Mouse (Mus musculus): ENCODE measurements at regions not wholly inside any gene's neighbourhood (a gene's known extent, or its start where the extent isn't known, plus 50 kb on each side); places are given as distances from the start of the nearest gene placed in this dataset.

- H3K4me1 ChIP-seq (replicated peaks): no peaks in the 10 kb centered on the region
- no peak overlapping the region for H3K9ac ChIP-seq
- H3K36me3 ChIP-seq: no peaks in the 10 kb centered on the region
- no peak overlapping the region for H3K27ac ChIP-seq (replicated peaks)
- no peak overlapping the region for H3K4me3 ChIP-seq
- no peak overlapping the region for H3K4me2 ChIP-seq
- no peak for ATAC-seq (ENCODE audit: low FRiP score, low read depth)
- no peaks in the 10 kb centered on the region for H3K9me3 ChIP-seq
- no peaks in the 10 kb centered on the region for H3K27me3 ChIP-seq
- 75% methylated on average over 7 of the region's 7 CpGs for WGBS
These were observed 416.0 kb upstream of the Nudt12 start for GRCm38 (mm10) chr17:59429189-59429588.

- no peak for ATAC-seq (ENCODE audit: low FRiP score, low read depth)
- no peaks in the 10 kb centered on the region for H3K36me3 ChIP-seq
- H3K27me3 ChIP-seq: no peaks in the 10 kb centered on the region
- H3K4me1 ChIP-seq (replicated peaks): no peaks in the 10 kb centered on the region
- H3K27ac ChIP-seq (replicated peaks): no peak overlapping the region; the same call in 1 of the 2 replicates
- 62% methylated on average over 14 of the region's 14 CpGs for WGBS
- H3K4me2 ChIP-seq: peak overlapping the region; percentile 32
- H3K4me3 ChIP-seq: peak overlapping the region; percentile 15; the same call in 1 of the 2 replicates
- no peak overlapping the region for H3K9ac ChIP-seq
- no peaks in the 10 kb centered on the region for H3K9me3 ChIP-seq
These were observed 408.3 kb upstream of the Nudt12 start for GRCm38 (mm10) chr17:59421489-59421888.

GRCm38 (mm10) chr17:59409315-59409714 is 396.1 kb upstream of the Nudt12 start:
- 87% methylated on average over 2 of the region's 2 CpGs for WGBS
- Histone ChIP-seq H3K9ac (no peak overlapping the region), H3K27ac (replicated peaks) (no peak overlapping the region), H3K4me1 (replicated peaks) (no peaks in the 10 kb centered on the region), H3K4me2 (no peak overlapping the region), H3K4me3 (no peak overlapping the region), H3K9me3 (no peaks in the 10 kb centered on the region), H3K27me3 (no peaks in the 10 kb centered on the region), H3K36me3 (no peaks in the 10 kb centered on the region)
- no peak for ATAC-seq (ENCODE audit: low FRiP score, low read depth)

GRCm38 (mm10) chr17:59404525-59404924 is 391.4 kb upstream of the Nudt12 start:
- no peaks in the 10 kb centered on the region for H3K27me3 ChIP-seq
- no peak for ATAC-seq (ENCODE audit: low FRiP score, low read depth)
- no peaks in the 10 kb centered on the region for H3K4me1 ChIP-seq (replicated peaks)
- no peaks in the 10 kb centered on the region for H3K9me3 ChIP-seq
- H3K4me3 ChIP-seq: no peak overlapping the region
- WGBS: 93% methylated on average over 1 of the region's 1 CpGs
- no peaks in the 10 kb centered on the region for H3K36me3 ChIP-seq
- H3K4me2 ChIP-seq: no peak overlapping the region
- H3K27ac ChIP-seq (replicated peaks): no peak overlapping the region
- H3K9ac ChIP-seq: no peak overlapping the region

DNA sequence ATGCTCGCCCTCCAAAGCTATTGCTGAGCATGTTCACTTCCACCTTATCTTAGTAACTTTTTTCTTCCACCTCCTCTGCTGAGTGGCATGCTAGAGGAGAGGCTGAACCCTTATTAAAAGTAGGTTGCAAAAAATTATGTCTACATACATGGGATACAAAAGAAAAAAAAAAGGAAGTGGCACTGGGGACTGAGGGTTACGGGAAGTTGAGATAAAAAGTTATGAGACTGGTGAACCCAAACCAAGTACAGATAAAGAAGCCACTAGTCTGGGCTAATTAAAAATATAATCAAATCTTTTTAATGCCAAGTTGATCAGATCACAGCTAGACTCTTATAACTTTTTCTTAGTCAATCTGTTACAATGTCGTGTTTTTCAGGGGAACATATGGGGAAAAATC is 384.2 kb upstream of the Nudt12 start:
- Histone ChIP-seq H3K4me3 (no peak overlapping the region), H3K9ac (no peak overlapping the region), H3K27me3 (no peaks in the 10 kb centered on the region), H3K27ac (replicated peaks) (no peak overlapping the region), H3K4me1 (replicated peaks) (no peaks in the 10 kb centered on the region), H3K9me3 (no peaks in the 10 kb centered on the region), H3K36me3 (no peaks in the 10 kb centered on the region), H3K4me2 (no peak overlapping the region)
- 96% methylated on average over 3 of the region's 3 CpGs for WGBS
- no peak for ATAC-seq (ENCODE audit: low FRiP score, low read depth)

- H3K9me3 ChIP-seq: no peaks in the 10 kb centered on the region
- ATAC-seq (ENCODE audit: low FRiP score, low read depth): no peak
- no peaks in the 10 kb centered on the region for H3K36me3 ChIP-seq
- H3K4me1 ChIP-seq (replicated peaks): no peaks in the 10 kb centered on the region
- H3K27ac ChIP-seq (replicated peaks): no peak overlapping the region
- H3K27me3 ChIP-seq: no peaks in the 10 kb centered on the region
- 88% methylated on average over 5 of the region's 5 CpGs for WGBS
- H3K4me2 ChIP-seq: no peak overlapping the region
- H3K9ac ChIP-seq: no peak overlapping the region
- no peak overlapping the region for H3K4me3 ChIP-seq
These were observed 369.9 kb upstream of the Nudt12 start for GRCm38 (mm10) chr17:59383107-59383438.

DNA sequence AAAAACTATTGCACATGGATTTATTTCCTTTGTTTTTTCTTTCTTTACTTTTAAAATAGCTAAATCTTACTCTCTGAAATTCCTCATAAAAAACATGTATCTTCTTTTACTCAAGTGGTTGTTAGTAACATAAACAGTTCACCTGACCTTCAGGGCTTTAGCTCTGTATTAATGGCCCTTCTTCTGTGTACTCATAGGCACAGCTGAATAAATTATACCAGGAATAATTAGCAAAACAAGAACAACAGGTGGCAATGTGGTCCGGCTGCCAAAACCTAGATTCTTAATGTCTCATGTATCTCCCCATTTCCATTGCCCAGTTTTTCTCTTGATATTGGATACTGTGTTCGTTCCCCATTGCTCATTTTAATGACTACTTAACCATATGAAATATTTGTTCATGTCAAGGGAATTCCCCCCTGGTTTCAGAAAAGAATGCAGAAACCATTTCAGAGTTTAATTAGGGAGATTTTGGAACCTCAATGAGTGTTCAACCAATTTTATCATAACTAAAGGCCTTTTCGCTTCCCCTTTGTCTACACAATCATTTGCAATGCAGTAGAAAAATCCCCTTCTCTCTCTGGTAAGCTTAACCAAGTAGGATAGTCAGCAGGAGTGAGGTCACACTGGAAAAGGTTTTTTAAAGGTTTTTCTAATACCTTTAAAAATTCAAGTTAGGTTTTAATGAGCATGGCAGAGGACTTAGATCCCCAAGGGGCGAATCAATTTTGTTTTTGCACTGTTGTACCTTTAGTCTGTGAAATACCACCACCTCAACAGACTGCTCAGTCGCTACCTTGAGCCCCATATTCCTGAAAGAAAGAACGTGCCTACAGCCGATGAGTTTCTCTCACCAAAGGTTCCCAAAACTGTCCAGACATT is 369.3 kb upstream of the Nudt12 start:
- Histone ChIP-seq H3K36me3 (no peaks in the 10 kb centered on the region), H3K4me3 (no peak overlapping the region), H3K4me2 (no peak overlapping the region), H3K9ac (no peak overlapping the region), H3K9me3 (no peaks in the 10 kb centered on the region), H3K4me1 (replicated peaks) (no peaks in the 10 kb centered on the region), H3K27ac (replicated peaks) (no peak overlapping the region), H3K27me3 (no peaks in the 10 kb centered on the region)
- ATAC-seq (ENCODE audit: low FRiP score, low read depth): no peak
- WGBS: 72% methylated on average over 7 of the region's 7 CpGs

- Histone ChIP-seq H3K4me2 (no peak overlapping the region), H3K4me3 (no peak overlapping the region), H3K9ac (no peak overlapping the region), H3K9me3 (no peaks in the 10 kb centered on the region), H3K27ac (replicated peaks) (no peak overlapping the region), H3K27me3 (no peaks in the 10 kb centered on the region), H3K4me1 (replicated peaks) (no peaks in the 10 kb centered on the region; the same call in 1 of the 2 replicates), H3K36me3 (no peaks in the 10 kb centered on the region)
- no peak for ATAC-seq (ENCODE audit: low FRiP score, low read depth)
- 62% methylated on average over 7 of the region's 7 CpGs for WGBS
These were observed 360.4 kb upstream of the Nudt12 start for GRCm38 (mm10) chr17:59373505-59374106.

DNA sequence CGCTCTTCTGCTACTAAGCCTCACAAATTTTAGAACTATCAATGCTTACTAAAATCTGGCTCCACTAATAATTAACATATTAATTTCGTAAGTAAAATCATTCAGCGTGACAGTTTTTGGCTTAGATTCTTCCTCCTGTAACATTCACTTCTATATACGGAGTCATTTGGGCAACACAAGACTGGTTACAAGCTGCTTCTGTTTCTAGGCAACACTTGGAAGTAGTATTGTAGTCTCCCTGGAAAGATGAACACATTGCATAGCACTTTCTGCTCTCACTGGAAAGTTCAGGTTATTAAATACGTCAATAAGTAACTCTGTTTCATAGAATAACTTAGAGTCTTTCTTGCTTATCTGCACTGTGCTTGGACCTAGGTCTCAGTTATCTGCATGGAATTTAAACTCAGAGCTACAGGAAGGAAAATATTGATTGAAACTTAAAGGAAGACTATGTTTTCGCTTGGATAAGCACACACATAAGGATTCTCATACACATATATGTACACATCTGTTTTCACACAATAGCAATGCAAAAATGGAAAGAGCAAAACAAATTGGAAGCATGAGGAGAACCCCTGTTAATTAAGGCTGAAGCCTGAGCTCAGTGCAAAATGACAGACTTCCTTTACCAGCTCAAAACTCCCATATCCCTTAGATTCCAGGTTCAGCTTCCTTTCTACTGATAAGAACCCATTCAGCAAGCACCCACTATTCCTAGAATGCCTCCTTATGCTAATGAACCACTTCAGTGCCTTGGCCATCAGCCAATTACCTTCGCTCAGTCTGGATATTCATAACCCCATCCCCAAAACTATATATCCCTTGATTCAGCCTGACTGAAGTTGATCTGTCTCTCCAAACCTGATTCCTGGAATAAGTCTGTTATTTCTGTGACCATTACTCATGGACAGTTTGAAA is 356.7 kb upstream of the Nudt12 start:
- Histone ChIP-seq H3K4me2 (no peak overlapping the region), H3K4me1 (replicated peaks) (no peaks in the 10 kb centered on the region; the same call in 1 of the 2 replicates), H3K27ac (replicated peaks) (no peak overlapping the region), H3K9me3 (no peaks in the 10 kb centered on the region), H3K9ac (no peak overlapping the region), H3K36me3 (no peaks in the 10 kb centered on the region), H3K4me3 (no peak overlapping the region), H3K27me3 (no peaks in the 10 kb centered on the region)
- no peak for ATAC-seq (ENCODE audit: low FRiP score, low read depth)
- WGBS: 71% methylated on average over 7 of the region's 7 CpGs

- H3K27ac ChIP-seq (replicated peaks): no peak overlapping the region
- no peaks in the 10 kb centered on the region for H3K36me3 ChIP-seq
- no peaks in the 10 kb centered on the region for H3K9me3 ChIP-seq
- H3K27me3 ChIP-seq: no peaks in the 10 kb centered on the region
- no peak overlapping the region for H3K4me2 ChIP-seq
- WGBS: 57% methylated on average over 2 of the region's 2 CpGs
- ATAC-seq (ENCODE audit: low FRiP score, low read depth): no peak
- H3K4me3 ChIP-seq: no peak overlapping the region
- H3K9ac ChIP-seq: no peak overlapping the region
- no peaks in the 10 kb centered on the region for H3K4me1 ChIP-seq (replicated peaks)
These were observed 352.2 kb upstream of the Nudt12 start for GRCm38 (mm10) chr17:59365340-59365739.

- H3K36me3 ChIP-seq: no peaks in the 10 kb centered on the region
- H3K4me2 ChIP-seq: peak overlapping the region; percentile 31; the same call in 1 of the 2 replicates
- no peaks in the 10 kb centered on the region for H3K9me3 ChIP-seq
- H3K9ac ChIP-seq: no peak overlapping the region
- H3K4me1 ChIP-seq (replicated peaks): no peaks in the 10 kb centered on the region
- no peak overlapping the region for H3K4me3 ChIP-seq
- ATAC-seq (ENCODE audit: low FRiP score, low read depth): no peak
- 30% methylated on average over 7 of the region's 7 CpGs for WGBS
- H3K27ac ChIP-seq (replicated peaks): no peak overlapping the region
- H3K27me3 ChIP-seq: no peaks in the 10 kb centered on the region
These were observed 348.9 kb upstream of the Nudt12 start for GRCm38 (mm10) chr17:59362110-59362509.

DNA sequence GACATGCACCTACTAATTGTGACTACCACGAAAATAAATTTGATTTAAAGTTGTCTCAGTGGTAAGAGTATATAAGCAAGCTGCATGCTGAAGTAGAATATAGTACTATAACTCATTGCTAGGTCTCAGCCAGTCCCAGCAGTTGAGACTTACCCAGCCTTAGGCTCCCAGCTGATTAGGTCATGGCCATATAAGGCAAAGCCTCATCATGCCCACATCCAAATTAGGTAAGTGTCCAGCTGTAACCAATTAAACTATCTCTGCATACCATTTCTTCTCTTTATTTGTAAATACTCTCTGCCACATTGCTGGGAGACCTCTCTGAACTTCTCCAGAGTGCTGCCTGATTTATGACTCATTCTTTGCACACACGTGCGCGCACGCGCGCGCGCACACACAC is 347.9 kb upstream of the Nudt12 start:
- no peaks in the 10 kb centered on the region for H3K9me3 ChIP-seq
- H3K27me3 ChIP-seq: no peaks in the 10 kb centered on the region
- no peak overlapping the region for H3K4me2 ChIP-seq
- no peak for ATAC-seq (ENCODE audit: low FRiP score, low read depth)
- H3K4me1 ChIP-seq (replicated peaks): no peaks in the 10 kb centered on the region
- H3K27ac ChIP-seq (replicated peaks): no peak overlapping the region
- no peak overlapping the region for H3K9ac ChIP-seq
- 92% methylated on average over 9 of the region's 9 CpGs for WGBS
- H3K36me3 ChIP-seq: no peaks in the 10 kb centered on the region
- no peak overlapping the region for H3K4me3 ChIP-seq

Data from hindbrain, embryonic 15.5 days (tissue).